Mouse (Mus musculus): ENCODE measurements at regions not wholly inside any gene's neighbourhood (a gene's known extent, or its start where the extent isn't known, plus 50 kb on each side); places are given as distances from the start of the nearest gene placed in this dataset.

DNA sequence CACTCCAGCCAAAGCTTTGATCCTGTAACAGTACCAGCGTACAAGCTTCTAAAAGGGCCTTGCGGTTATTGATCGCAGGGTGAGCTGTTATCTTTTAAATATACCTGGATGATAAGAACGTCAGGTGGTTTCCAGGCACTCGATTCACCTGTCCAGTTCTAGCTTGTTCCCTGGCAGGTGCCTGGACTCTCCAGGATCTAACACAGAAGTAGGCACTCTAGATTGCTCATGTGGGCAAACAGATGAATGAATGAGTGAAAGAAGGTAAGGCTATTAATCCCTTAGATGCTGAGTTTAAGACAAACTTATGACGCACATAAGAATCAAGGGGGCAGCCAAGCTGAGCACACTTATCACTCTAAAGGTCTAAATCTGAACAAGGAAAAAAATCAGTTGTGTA, 190.3 kb upstream of the Klf14 start:
- TF ChIP-seq POLR2A (IDR thresholded peaks at IDR 0.05; ENCODE audit: borderline replicate concordance, extremely low read depth, low read depth, low read length) (no peak), CTCF (IDR thresholded peaks at IDR 0.05; ENCODE audit: insufficient read depth, low read length) (no peak)

Measured in lung, adult 2 months (tissue).